Mouse (Mus musculus) embryo, embryonic 11 days (tissue): ENCODE measurements around the gene Tead1.
A peak's percentile ranks its signal among the peaks of the same experiment; 100 is the strongest.

Experiments used
- DNase-seq: peaks from one replicate; pipeline ENCODE4 v3.0.0-alpha.2; 2015

Tead1 gene

GRCm38 (mm10) chr7:112864188-112864587 is 185.1 kb downstream of the Tead1 start:
- DNase-seq, result no peak

- DNase-seq, result peak; percentile 72
Observed at GRCm38 (mm10) chr7:112865739-112866138, 186.6 kb downstream of the Tead1 start.

GRCm38 (mm10) chr7:112868551-112869465 is 189.7 kb downstream of the Tead1 start:
- peak; percentile 74 for DNase-seq

- DNase-seq, result no peak
Observed at GRCm38 (mm10) chr7:112871752-112872151, 192.6 kb downstream of the Tead1 start.

GRCm38 (mm10) chr7:112872435-112873196 is 193.5 kb downstream of the Tead1 start:
- DNase-seq, result no peak

GRCm38 (mm10) chr7:112876128-112876527 is 197.0 kb downstream of the Tead1 start:
- DNase-seq, result no peak

GRCm38 (mm10) chr7:112883791-112884274 is 204.7 kb downstream of the Tead1 start:
- peak; percentile 78 for DNase-seq

- no peak for DNase-seq
Observed at GRCm38 (mm10) chr7:112885546-112885945, 206.4 kb downstream of the Tead1 start.

- no peak for DNase-seq
Observed at GRCm38 (mm10) chr7:112891883-112892282, 212.8 kb downstream of the Tead1 start.

GRCm38 (mm10) chr7:112892595-112892994 is 213.5 kb downstream of the Tead1 start:
- no peak for DNase-seq

GRCm38 (mm10) chr7:112896363-112896762 is 217.2 kb downstream of the Tead1 start:
- no peak for DNase-seq

GRCm38 (mm10) chr7:112901710-112902109 is 222.6 kb downstream of the Tead1 start:
- DNase-seq, result no peak

GRCm38 (mm10) chr7:112906848-112907247 is 227.7 kb downstream of the Tead1 start:
- DNase-seq, result no peak

- no peak for DNase-seq
Observed at GRCm38 (mm10) chr7:112907468-112907867, 228.3 kb downstream of the Tead1 start.

- no peak for DNase-seq
Observed at GRCm38 (mm10) chr7:112909164-112909563, 230.0 kb downstream of the Tead1 start.

GRCm38 (mm10) chr7:112912969-112913368 is 233.9 kb downstream of the Tead1 start:
- no peak for DNase-seq

- DNase-seq, result no peak
Observed at GRCm38 (mm10) chr7:112915571-112915970, 236.5 kb downstream of the Tead1 start.

GRCm38 (mm10) chr7:112917613-112918278 is 238.6 kb downstream of the Tead1 start:
- DNase-seq, result no peak

- DNase-seq, result no peak
Observed at GRCm38 (mm10) chr7:112918279-112918991, 239.3 kb downstream of the Tead1 start.

- DNase-seq, result peak; percentile 84
Observed at GRCm38 (mm10) chr7:112919845-112920244, 240.7 kb downstream of the Tead1 start.

GRCm38 (mm10) chr7:112922801-112923200 is 243.7 kb downstream of the Tead1 start:
- no peak for DNase-seq

- DNase-seq, result no peak
Observed at GRCm38 (mm10) chr7:112923712-112924111, 244.6 kb downstream of the Tead1 start.
